Mouse (Mus musculus): ENCODE measurements around the gene Abcb4. TPM values are rescaled to one million over a fixed set of nuclear protein-coding genes. Genes with fewer than 3 reads are reported as not detected.
A peak's percentile ranks its signal among the peaks of the same experiment; 100 is the strongest.

The Abcb4 gene
- polyA plus RNA-seq, 1 experiment: 7.1 TPM

DNA sequence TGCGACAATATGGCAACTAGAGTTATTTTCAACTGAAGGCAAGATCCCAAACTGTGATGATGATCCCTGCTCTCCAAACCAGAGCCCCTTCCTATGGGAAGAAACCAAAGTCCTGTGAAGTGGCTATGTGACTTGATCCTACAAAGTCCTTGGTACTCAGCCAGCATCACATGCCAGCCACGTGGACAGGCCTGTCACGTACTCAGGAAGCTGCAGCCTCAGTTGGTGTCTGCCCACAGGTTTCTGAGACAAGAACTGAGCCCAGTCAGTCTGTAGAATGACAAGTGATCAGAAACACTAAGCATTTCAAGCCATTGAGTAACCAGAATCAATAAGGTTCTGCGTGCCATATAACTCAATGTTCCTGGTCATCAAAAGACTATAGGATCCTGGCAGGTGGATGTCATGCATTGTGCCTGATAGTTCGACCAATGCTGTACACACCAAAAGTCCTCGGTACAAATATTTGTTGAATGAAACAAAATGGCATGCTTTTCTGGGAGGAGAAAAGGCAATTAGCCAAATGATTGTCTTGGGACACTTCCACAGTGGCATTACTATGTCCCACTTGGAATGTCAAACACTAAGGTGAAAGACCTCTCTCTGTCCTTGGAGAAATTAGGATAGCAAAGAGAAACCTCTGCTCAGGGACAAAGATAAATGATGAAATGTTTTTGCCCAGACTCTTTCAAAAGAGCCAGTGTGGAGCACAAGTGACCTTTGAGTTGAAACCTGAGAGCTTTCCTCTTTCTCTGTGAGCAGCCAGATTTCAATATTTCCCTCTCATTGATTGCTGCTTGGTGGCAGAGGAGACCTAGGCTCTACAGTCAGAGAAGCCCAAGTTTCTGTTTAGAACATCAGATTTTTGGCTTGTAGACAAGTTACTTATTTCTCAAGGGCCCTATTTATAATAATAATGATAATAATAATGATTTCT is 20.3 kb upstream of the Abcb4 start:
- TF ChIP-seq TAL1 (IDR thresholded peaks at IDR 0.05; ENCODE audit: low read length): no peak
- no peak for TF ChIP-seq GATA1 (IDR thresholded peaks at IDR 0.05; ENCODE audit: low read length)
- H3K4me3 ChIP-seq (replicated peaks): no peak overlapping the region

DNA sequence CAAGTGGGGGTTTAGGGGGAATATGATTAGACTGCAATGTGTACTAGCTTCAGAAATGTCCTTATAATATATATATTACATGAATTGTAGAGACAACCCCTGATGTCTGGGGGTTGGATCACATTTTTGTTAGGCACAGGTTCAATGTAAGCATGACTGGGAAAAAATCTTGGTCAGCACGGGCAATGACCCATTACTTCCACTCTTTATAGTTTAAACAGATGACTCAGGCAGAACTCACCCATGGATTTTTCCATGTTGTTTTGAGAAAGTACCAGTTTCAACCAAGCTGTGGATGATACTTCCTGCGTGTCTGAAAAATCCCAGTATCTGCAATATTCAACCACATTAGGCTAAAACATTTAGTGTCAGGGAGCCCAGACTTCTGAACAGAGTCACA is 16.4 kb upstream of the Abcb4 start:
- Histone ChIP-seq H3K4me1 (ENCODE audit: control insufficient read depth) (no peaks in the 10 kb centered on the region), H3K36me3 (ENCODE audit: control insufficient read depth) (no peaks in the 10 kb centered on the region), H3K4me3 (replicated peaks) (no peak overlapping the region), H3K9me3 (ENCODE audit: control insufficient read depth, low read length) (no peaks in the 10 kb centered on the region), H3K27me3 (ENCODE audit: control insufficient read depth) (no peaks in the 10 kb centered on the region)
- TF ChIP-seq TAL1 (IDR thresholded peaks at IDR 0.05; ENCODE audit: low read length) (no peak), GATA1 (IDR thresholded peaks at IDR 0.05; ENCODE audit: low read length) (no peak)

More for the DNA sequence above, 20.3 kb upstream of the Abcb4 start:
- no peaks in the 10 kb centered on the region for H3K4me1 ChIP-seq (ENCODE audit: control insufficient read depth)
- H3K27me3 ChIP-seq (ENCODE audit: control insufficient read depth): no peaks in the 10 kb centered on the region
- H3K36me3 ChIP-seq (ENCODE audit: control insufficient read depth): no peaks in the 10 kb centered on the region
- H3K9me3 ChIP-seq (ENCODE audit: control insufficient read depth, low read length): no peaks in the 10 kb centered on the region

DNA sequence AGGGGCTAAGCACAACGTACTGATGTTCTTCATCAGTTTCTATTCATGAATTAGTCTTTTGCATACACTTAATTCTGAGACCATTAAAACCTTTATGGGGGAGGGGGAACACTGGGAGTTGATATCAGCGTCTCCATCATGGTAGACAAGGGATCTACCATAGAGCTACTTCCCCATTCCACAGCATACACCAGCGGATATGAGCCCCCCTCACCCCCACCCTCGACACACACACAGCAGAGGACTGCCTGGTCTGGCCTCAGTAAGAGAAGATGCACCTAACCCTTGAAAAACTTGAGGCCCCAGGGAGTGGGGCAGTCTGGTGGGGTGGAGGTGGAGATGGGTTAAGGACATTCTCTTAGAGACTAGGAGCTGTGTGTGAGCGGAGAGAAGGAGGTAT is 15.7 kb upstream of the Abcb4 start:
- TF ChIP-seq GATA1 (IDR thresholded peaks at IDR 0.05; ENCODE audit: low read length) (no peak), TAL1 (IDR thresholded peaks at IDR 0.05; ENCODE audit: low read length) (no peak)
- H3K4me3 ChIP-seq (replicated peaks): no peak overlapping the region
- no peaks in the 10 kb centered on the region for H3K4me1 ChIP-seq (ENCODE audit: control insufficient read depth)
- H3K9me3 ChIP-seq (ENCODE audit: control insufficient read depth, low read length): no peaks in the 10 kb centered on the region
- H3K27me3 ChIP-seq (ENCODE audit: control insufficient read depth): no peaks in the 10 kb centered on the region
- no peaks in the 10 kb centered on the region for H3K36me3 ChIP-seq (ENCODE audit: control insufficient read depth)

DNA sequence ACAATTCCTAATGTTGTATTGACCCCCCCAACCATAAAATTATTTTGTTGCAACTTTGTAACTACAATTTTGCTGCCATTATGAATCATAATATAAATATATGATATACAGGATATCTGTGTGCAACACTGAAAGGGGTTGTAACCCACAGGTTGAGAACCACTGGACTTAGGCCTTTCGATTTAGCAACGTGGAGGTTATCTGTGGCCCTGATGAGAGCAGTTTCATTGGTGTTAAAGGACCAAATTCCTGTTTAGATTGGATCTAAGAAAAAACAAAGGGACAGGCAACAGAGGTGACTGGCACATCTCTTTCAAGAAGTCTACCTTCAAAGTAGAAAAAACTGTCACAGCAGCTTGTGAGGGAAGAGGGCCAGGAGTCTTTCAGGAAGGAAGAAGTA is 7.7 kb upstream of the Abcb4 start:
- H3K27me3 ChIP-seq (ENCODE audit: control insufficient read depth): no peaks in the 10 kb centered on the region
- H3K9me3 ChIP-seq (ENCODE audit: control insufficient read depth, low read length): no peaks in the 10 kb centered on the region
- TF ChIP-seq TAL1 (IDR thresholded peaks at IDR 0.05; ENCODE audit: low read length) (no peak), GATA1 (IDR thresholded peaks at IDR 0.05; ENCODE audit: low read length) (no peak)
- H3K36me3 ChIP-seq (ENCODE audit: control insufficient read depth): no peaks in the 10 kb centered on the region
- no peak overlapping the region for H3K4me3 ChIP-seq (replicated peaks)
- peaks cover 3% of the 10 kb centered on the region for H3K4me1 ChIP-seq (ENCODE audit: control insufficient read depth)

DNA sequence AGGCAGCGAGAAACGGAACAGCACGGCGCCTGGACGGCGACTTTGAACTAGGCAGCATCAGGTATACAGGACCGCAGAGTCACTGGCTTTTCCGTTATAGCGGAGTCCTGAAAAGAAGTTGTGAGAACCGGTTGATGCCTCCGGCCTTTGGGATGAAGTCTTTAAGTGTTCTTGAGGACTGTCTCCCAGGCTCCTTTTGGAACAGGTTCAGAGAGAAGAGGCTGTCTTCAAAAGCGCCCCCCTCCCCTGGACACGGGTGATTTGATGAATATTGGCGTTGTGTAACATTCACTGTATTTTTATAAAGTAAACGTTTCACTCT is 548 bp downstream of the Abcb4 start:
- Histone ChIP-seq H3K4me1 (ENCODE audit: control insufficient read depth) (peaks cover 55% of the 10 kb centered on the region), H3K4me3 (replicated peaks) (peak overlapping the region; percentile 91), H3K36me3 (ENCODE audit: control insufficient read depth) (peaks cover 43% of the 10 kb centered on the region), H3K27me3 (ENCODE audit: control insufficient read depth) (no peaks in the 10 kb centered on the region), H3K9me3 (ENCODE audit: control insufficient read depth, low read length) (no peaks in the 10 kb centered on the region)
- TF ChIP-seq GATA1 (IDR thresholded peaks at IDR 0.05; ENCODE audit: low read length) (no peak), TAL1 (IDR thresholded peaks at IDR 0.05; ENCODE audit: low read length) (no peak)

DNA sequence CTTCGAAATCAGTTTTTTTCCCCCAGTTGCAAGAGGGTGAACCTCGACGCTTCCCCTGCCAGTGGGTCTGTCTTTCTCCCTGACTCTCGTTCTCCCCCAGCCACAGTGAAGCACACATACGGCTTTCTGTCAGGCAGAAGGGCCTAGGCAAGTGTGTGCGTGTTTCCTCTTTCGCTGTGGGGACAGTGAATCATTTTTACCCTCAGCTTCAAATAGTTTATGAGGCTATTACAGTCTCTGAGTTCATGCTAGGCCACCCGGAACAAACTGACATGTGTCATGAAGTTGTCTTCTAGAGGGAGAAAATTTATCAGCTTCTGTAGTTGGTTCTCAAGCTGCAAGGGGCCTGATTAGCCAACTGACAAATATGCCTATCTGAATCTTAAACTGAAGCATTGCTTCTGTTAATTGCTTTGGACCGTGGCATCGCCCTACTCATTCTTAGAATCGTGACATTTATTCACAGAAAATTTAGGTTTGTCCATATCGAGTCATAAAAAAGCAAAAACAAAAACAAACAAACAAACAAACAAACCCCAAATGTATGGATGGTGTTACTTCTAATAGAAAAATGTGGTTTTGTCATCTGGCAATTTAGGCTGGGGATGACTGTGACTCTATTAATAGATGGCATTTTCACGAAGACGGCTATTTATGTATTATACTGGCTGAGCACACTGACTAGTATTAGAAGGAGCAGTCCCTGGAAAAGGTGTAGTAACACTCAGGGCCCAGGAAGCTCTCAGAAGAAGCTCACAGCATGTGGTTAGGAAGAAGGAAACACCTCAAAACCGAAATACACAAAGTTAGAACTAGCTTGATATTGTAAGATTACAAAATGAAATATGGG is 1.3 kb downstream of the Abcb4 start:
- Histone ChIP-seq H3K4me1 (ENCODE audit: control insufficient read depth) (peaks cover 55% of the 10 kb centered on the region), H3K27me3 (ENCODE audit: control insufficient read depth) (no peaks in the 10 kb centered on the region), H3K4me3 (replicated peaks) (peak overlapping the region; percentile 91), H3K36me3 (ENCODE audit: control insufficient read depth) (peaks cover 51% of the 10 kb centered on the region), H3K9me3 (ENCODE audit: control insufficient read depth, low read length) (no peaks in the 10 kb centered on the region)
- TF ChIP-seq GATA1 (IDR thresholded peaks at IDR 0.05; ENCODE audit: low read length) (peak; percentile 88), TAL1 (IDR thresholded peaks at IDR 0.05; ENCODE audit: low read length) (peak; percentile 88)

DNA sequence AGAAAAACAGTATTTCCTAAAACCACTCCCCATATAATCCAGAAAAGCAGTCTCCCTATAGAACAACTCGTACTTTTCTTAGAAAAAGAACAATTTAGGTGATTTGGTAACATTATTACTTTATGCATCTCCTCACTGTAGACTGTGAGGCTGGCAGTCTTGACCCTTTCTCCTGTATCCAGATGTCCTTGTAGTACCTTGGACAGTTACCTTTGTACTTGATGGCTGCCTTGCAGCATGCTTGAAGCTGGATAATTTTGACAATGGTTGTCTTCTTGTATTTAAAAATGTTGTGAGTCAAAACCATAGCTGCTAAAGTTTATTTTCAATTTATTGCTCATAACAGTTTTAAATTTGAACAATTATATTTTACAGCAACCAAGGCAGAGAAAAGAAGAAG is 2.7 kb downstream of the Abcb4 start:
- H3K27me3 ChIP-seq (ENCODE audit: control insufficient read depth): no peaks in the 10 kb centered on the region
- H3K4me3 ChIP-seq (replicated peaks): peak overlapping the region; percentile 91
- peaks cover 64% of the 10 kb centered on the region for H3K36me3 ChIP-seq (ENCODE audit: control insufficient read depth)
- no peaks in the 10 kb centered on the region for H3K9me3 ChIP-seq (ENCODE audit: control insufficient read depth, low read length)
- peaks cover 52% of the 10 kb centered on the region for H3K4me1 ChIP-seq (ENCODE audit: control insufficient read depth)
- no peak for TF ChIP-seq GATA1 (IDR thresholded peaks at IDR 0.05; ENCODE audit: low read length)
- no peak for TF ChIP-seq TAL1 (IDR thresholded peaks at IDR 0.05; ENCODE audit: low read length)

DNA sequence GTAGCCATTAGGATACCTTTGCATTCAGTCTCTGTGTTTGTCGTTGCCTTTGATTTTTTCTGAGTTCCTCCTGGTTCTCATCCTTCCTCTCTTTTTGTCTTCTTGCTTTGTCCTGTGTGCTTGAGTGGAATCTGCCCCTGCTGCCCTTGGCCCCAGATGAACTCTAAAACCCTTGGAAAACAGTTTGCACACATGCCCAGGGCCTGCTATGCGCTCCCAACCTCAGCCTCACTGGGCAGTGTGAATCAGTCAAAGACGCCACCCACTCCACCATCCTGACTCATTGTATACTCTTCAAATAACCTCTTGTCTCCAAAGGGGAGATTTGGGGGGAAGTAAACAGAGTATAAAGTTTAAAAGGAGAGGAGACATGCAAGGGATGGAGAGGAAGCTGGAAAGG is 4.7 kb downstream of the Abcb4 start:
- no peak for TF ChIP-seq TAL1 (IDR thresholded peaks at IDR 0.05; ENCODE audit: low read length)
- no peak for TF ChIP-seq GATA1 (IDR thresholded peaks at IDR 0.05; ENCODE audit: low read length)

DNA sequence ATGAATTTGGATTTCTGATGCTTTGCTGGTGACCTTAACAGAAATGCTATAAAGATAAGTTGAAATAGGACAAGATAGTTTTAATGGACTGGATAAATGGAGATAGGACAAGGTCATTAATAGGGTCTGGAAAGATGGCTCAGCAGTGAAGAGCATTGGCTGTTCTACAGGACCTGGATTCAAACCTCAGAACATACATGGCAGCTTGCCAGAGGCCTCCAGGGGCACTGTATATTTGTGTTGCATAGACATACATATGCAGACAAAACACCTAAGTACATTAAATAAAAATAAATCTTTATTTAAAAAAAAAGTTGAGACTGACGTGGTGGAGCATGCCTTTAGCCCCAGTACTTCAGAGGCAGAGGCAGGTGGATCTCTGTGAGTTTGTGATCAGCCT is 7.5 kb downstream of the Abcb4 start:
- TF ChIP-seq GATA1 (IDR thresholded peaks at IDR 0.05; ENCODE audit: low read length): no peak
- H3K36me3 ChIP-seq (ENCODE audit: control insufficient read depth): peaks cover 99% of the 10 kb centered on the region
- H3K9me3 ChIP-seq (ENCODE audit: control insufficient read depth, low read length): no peaks in the 10 kb centered on the region
- no peak overlapping the region for H3K4me3 ChIP-seq (replicated peaks)
- H3K4me1 ChIP-seq (ENCODE audit: control insufficient read depth): peaks cover 19% of the 10 kb centered on the region
- no peaks in the 10 kb centered on the region for H3K27me3 ChIP-seq (ENCODE audit: control insufficient read depth)

More for the DNA sequence above, 4.7 kb downstream of the Abcb4 start:
- Histone ChIP-seq H3K9me3 (ENCODE audit: control insufficient read depth, low read length) (no peaks in the 10 kb centered on the region), H3K4me3 (replicated peaks) (no peak overlapping the region), H3K4me1 (ENCODE audit: control insufficient read depth) (peaks cover 35% of the 10 kb centered on the region), H3K36me3 (ENCODE audit: control insufficient read depth) (peaks cover 85% of the 10 kb centered on the region), H3K27me3 (ENCODE audit: control insufficient read depth) (no peaks in the 10 kb centered on the region)

Measured in erythroblast, embryonic 14.5 days (primary cell).